Mouse (Mus musculus): ENCODE data around the gene Btf3. TPM values are rescaled to one million over a fixed set of nuclear protein-coding genes. Genes with fewer than 3 reads are reported as not detected.

Btf3 gene
- 37.8 and 80.5 TPM in 2 replicates for polyA plus RNA-seq (2012; rRNA removed)

DNA sequence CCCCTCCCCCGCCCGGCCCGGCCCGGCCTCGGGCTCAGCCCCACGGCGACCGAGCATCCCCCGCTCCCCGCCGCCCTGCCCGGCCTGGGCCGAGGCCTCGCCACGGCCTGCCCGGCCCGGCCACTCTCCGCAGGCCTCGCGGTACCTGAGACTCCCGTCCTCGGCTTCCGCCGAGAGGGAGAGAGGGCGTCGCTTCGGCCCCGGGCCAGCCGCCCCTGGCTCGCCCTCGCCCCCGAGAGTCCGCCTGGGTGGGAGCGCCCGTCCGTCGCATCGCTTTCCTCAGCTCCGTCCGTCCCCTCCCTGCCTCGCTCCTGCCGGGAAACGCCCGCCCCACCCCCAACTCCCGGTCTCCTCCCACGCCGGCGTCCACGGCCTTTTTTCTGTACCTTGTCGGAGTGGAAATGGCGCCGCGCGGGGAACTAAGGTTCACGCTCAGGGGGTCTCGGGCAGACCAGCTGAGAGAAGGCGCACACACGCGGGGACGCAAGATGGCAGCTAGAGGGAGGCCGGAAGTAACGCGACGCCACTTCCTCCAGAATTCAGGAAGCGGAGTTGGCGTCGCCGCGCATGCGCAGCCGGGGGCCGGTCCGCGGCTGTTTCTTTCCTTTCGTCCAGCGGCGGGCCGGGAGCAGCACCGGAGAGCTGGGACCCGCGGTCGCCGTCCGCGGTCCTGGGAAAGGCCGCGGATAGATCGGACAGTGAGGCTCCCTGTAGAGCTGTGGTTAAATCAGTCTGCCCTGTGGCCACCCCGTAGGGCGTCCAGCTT lies at the start of gene Btf3:
Gene Btf3 (minus strand): TSS at position 527 of the 766 bp plus-strand sequence.
- Histone ChIP-seq H3K4me3 (ENCODE audit: low read depth, low read length) (peak within 1 kb of the TSS; percentile 74), H3K27ac (ENCODE audit: insufficient read depth, low read depth, low read length) (peak within 1 kb of the TSS; percentile 57), H3K36me3 (ENCODE audit: control insufficient read depth, insufficient read depth, low read length) (peaks cover 19% of the 10 kb centered on the region), H3K4me1 (ENCODE audit: control insufficient read depth, insufficient read depth, insufficient read length, low read length) (peaks cover 3% of the 10 kb centered on the region; the same call in 1 of the 2 replicates), H3K27me3 (ENCODE audit: control insufficient read depth, insufficient read depth, low read length) (no peaks in the 10 kb centered on the region)
- under 1% methylated on average over 89 of the region's 90 CpGs for WGBS
- TF ChIP-seq POLR2A (IDR thresholded peaks at IDR 0.05; ENCODE audit: low read depth, low read length), result peak; percentile 88; the same call in 1 of the 2 replicates
- 0 out of 2 replicates have a peak, but pooled peaks have one; percentile 3 for TF ChIP-seq CTCF (IDR thresholded peaks at IDR 0.05; ENCODE audit: extremely low read depth, insufficient read length, insufficient replicate concordance, low read depth, low read length)

DNA sequence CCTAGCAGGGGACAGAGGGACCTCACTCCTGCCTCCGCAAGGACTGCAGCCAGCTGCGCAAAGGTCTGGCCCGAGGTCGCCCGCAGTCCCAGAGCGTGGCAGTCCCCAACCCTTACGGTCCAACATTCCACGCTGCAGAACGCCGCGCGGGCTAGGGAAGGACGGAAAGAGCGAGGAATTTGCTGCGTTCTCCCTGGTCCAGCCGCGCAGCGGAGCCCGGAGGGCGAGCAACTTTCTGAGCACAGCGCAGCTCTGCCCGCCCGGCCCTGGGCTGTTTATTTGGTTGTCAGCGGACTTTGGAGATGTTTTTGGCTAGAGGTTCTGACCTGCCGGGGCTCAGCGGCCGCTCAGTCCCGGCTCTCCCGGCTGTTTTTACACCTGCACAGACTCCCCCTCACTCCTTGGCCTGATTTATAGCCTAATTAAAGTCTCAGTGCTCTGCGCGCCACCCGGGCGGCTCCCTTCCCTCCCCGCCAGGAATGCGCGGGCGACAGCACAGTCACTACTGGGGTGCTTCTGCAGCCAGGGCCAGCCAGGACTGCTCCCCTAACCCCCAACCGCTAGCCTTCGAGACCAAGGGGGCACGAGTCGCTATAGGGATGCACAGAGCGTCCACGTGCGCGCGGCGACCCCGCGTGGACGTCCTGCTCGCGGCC lies 49.1 kb upstream of the Btf3 start:
- no peak overlapping the region for H3K4me3 ChIP-seq (ENCODE audit: low read depth, low read length)
- 4% methylated on average over 52 of the region's 52 CpGs for WGBS
- H3K27me3 ChIP-seq (ENCODE audit: control insufficient read depth, insufficient read depth, low read length), result peaks cover 53% of the 10 kb centered on the region

DNA sequence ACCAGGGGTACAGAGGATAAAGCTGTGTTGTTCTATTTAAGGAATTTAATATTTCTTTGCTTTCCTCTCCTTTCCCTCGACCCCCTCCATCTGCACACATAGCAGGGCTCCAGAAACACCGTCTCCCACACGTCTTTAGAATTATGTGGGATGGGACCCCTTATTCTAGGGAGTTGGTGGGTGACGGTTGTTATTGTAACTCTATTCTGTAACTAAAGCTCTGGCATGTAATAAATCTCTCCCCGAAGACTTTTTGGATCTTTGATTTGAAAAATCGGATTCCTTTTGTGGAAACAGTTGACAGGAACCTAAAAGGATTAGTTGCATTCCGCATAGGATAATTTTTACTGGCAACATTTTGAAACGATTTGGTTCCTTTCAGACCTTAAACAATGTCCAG lies 48.3 kb upstream of the Btf3 start:
- Histone ChIP-seq H3K36me3 (ENCODE audit: control insufficient read depth, insufficient read depth, low read length) (no peaks in the 10 kb centered on the region), H3K4me3 (ENCODE audit: low read depth, low read length) (no peak overlapping the region), H3K4me1 (ENCODE audit: control insufficient read depth, insufficient read depth, insufficient read length, low read length) (no peaks in the 10 kb centered on the region), H3K27me3 (ENCODE audit: control insufficient read depth, insufficient read depth, low read length) (peaks cover 60% of the 10 kb centered on the region), H3K27ac (ENCODE audit: insufficient read depth, low read depth, low read length) (no peak overlapping the region)
- WGBS, result 5% methylated on average over 8 of the region's 8 CpGs
- no peak for TF ChIP-seq POLR2A (IDR thresholded peaks at IDR 0.05; ENCODE audit: low read depth, low read length)
- TF ChIP-seq CTCF (IDR thresholded peaks at IDR 0.05; ENCODE audit: extremely low read depth, insufficient read length, insufficient replicate concordance, low read depth, low read length), result no peak

More for the DNA sequence above, 49.1 kb upstream of the Btf3 start:
- TF ChIP-seq POLR2A (IDR thresholded peaks at IDR 0.05; ENCODE audit: low read depth, low read length), result no peak
- TF ChIP-seq CTCF (IDR thresholded peaks at IDR 0.05; ENCODE audit: extremely low read depth, insufficient read length, insufficient replicate concordance, low read depth, low read length), result no peak
- Histone ChIP-seq H3K36me3 (ENCODE audit: control insufficient read depth, insufficient read depth, low read length) (no peaks in the 10 kb centered on the region), H3K4me1 (ENCODE audit: control insufficient read depth, insufficient read depth, insufficient read length, low read length) (no peaks in the 10 kb centered on the region), H3K27ac (ENCODE audit: insufficient read depth, low read depth, low read length) (no peak overlapping the region)

DNA sequence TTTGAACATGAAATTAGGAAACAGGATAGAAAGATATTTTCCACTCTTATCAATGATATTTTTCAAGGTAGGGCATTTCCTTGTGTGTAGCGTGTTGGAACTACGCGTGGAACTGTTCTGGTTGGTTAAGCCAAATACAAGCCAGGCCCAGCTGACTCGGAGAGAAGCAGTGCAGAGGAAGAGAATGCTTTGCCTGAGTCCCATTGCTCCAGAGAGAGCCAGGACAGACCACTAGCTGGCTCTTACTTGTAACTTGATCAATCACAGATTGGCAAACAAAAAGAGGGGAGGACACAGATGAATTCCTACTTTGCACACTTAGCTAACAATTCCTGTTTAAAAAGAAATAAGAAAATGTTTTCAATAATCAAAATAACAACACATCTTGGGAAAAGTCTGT lies 46.2 kb upstream of the Btf3 start:
- Histone ChIP-seq H3K4me3 (ENCODE audit: low read depth, low read length) (no peak overlapping the region), H3K36me3 (ENCODE audit: control insufficient read depth, insufficient read depth, low read length) (no peaks in the 10 kb centered on the region), H3K27ac (ENCODE audit: insufficient read depth, low read depth, low read length) (no peak overlapping the region), H3K27me3 (ENCODE audit: control insufficient read depth, insufficient read depth, low read length) (peaks cover 67% of the 10 kb centered on the region), H3K4me1 (ENCODE audit: control insufficient read depth, insufficient read depth, insufficient read length, low read length) (no peaks in the 10 kb centered on the region)
- WGBS, result 15% methylated on average over 4 of the region's 4 CpGs
- TF ChIP-seq POLR2A (IDR thresholded peaks at IDR 0.05; ENCODE audit: low read depth, low read length) (no peak), CTCF (IDR thresholded peaks at IDR 0.05; ENCODE audit: extremely low read depth, insufficient read length, insufficient replicate concordance, low read depth, low read length) (no peak)

DNA sequence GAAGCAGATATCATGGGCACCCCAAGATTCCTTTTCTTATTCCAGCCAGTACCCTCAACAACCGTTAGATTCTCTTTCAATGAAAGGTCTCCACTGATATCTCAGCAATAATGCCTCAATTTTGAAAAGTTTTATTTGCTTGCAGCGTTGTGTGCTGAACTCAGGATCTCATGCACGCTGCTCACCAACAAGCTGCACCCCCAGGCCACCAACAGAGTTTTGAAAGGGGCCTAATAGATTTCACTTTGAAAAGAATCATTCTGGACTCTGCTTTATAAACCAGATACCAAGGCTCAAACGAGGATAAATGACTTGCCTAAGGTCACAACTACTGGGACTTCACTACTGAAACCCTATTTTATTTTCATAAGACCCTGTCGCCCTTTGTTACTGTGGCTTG lies 44.4 kb upstream of the Btf3 start:
- Histone ChIP-seq H3K4me3 (ENCODE audit: low read depth, low read length) (no peak overlapping the region), H3K4me1 (ENCODE audit: control insufficient read depth, insufficient read depth, insufficient read length, low read length) (no peaks in the 10 kb centered on the region), H3K27ac (ENCODE audit: insufficient read depth, low read depth, low read length) (no peak overlapping the region), H3K36me3 (ENCODE audit: control insufficient read depth, insufficient read depth, low read length) (no peaks in the 10 kb centered on the region), H3K27me3 (ENCODE audit: control insufficient read depth, insufficient read depth, low read length) (peaks cover 63% of the 10 kb centered on the region)
- WGBS, result 8% methylated on average over 5 of the region's 5 CpGs
- TF ChIP-seq CTCF (IDR thresholded peaks at IDR 0.05; ENCODE audit: extremely low read depth, insufficient read length, insufficient replicate concordance, low read depth, low read length) (no peak), POLR2A (IDR thresholded peaks at IDR 0.05; ENCODE audit: low read depth, low read length) (no peak)

DNA sequence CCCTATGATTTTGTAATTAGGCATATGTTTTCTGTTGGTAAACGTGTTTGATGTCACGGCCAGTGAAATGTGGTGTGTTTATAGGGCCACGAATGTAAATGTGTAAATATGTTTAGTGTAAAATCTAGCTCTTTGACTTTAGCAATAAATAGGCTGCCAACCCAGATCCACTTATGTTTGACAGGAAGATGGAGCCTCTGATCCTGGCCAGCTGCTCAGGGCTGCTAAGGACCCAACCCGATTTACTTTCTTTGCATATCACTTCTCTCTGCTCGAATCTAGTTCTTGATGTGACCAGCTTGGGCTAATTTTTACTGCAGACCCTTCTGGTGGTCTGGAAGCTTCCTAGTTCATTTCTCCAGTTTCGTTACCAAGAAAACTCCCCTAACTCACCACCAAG lies 43.6 kb upstream of the Btf3 start:
- WGBS, result 6% methylated on average over 6 of the region's 6 CpGs
- H3K4me3 ChIP-seq (ENCODE audit: low read depth, low read length), result no peak overlapping the region
- H3K36me3 ChIP-seq (ENCODE audit: control insufficient read depth, insufficient read depth, low read length), result no peaks in the 10 kb centered on the region
- no peaks in the 10 kb centered on the region for H3K4me1 ChIP-seq (ENCODE audit: control insufficient read depth, insufficient read depth, insufficient read length, low read length)
- peaks cover 64% of the 10 kb centered on the region for H3K27me3 ChIP-seq (ENCODE audit: control insufficient read depth, insufficient read depth, low read length)
- H3K27ac ChIP-seq (ENCODE audit: insufficient read depth, low read depth, low read length), result no peak overlapping the region
- TF ChIP-seq POLR2A (IDR thresholded peaks at IDR 0.05; ENCODE audit: low read depth, low read length) (no peak), CTCF (IDR thresholded peaks at IDR 0.05; ENCODE audit: extremely low read depth, insufficient read length, insufficient replicate concordance, low read depth, low read length) (no peak)

DNA sequence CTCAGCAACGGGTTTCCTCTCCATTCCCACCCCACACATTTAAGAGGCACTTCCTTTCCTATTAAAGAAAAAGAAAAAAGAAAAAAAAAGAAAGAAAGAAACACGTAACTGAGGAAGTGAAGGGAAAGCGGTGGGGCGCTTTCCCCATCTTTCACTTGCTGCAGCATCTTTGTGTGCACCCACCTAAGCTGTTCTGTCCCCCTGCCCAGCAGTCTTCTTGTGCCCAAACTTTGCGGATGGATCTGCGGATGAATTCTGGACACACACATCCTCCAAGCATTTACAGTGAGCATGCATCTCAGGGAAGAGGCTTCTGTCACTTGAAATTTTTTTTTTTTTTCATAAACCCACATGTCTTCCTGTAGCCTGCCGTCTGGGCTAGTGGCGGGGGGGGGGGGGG lies 42.5 kb upstream of the Btf3 start:
- no peaks in the 10 kb centered on the region for H3K36me3 ChIP-seq (ENCODE audit: control insufficient read depth, insufficient read depth, low read length)
- TF ChIP-seq POLR2A (IDR thresholded peaks at IDR 0.05; ENCODE audit: low read depth, low read length) (no peak), CTCF (IDR thresholded peaks at IDR 0.05; ENCODE audit: extremely low read depth, insufficient read length, insufficient replicate concordance, low read depth, low read length) (no peak)
- H3K27me3 ChIP-seq (ENCODE audit: control insufficient read depth, insufficient read depth, low read length), result peaks cover 70% of the 10 kb centered on the region
- 6% methylated on average over 6 of the region's 8 CpGs for WGBS
- no peak overlapping the region for H3K27ac ChIP-seq (ENCODE audit: insufficient read depth, low read depth, low read length)
- H3K4me3 ChIP-seq (ENCODE audit: low read depth, low read length), result no peak overlapping the region
- peaks cover 3% of the 10 kb centered on the region for H3K4me1 ChIP-seq (ENCODE audit: control insufficient read depth, insufficient read depth, insufficient read length, low read length)

Data from small intestine, adult 2 months (tissue).